Mouse (Mus musculus) lung, postnatal 4 days (tissue): ENCODE measurements around the gene Gm10073.
A peak's percentile ranks its signal among the peaks of the same experiment; 100 is the strongest.
"Not testable (repeated sequence)": the region's sequence is repeated elsewhere in the genome, so short reads cannot be mapped to it uniquely, and the experiment has no call there.

Experiments used
- DNase-seq, 2 experiments: peaks; one replicate each; pipeline ENCODE4 v3.0.0; 2021

Gm10073 gene

DNA sequence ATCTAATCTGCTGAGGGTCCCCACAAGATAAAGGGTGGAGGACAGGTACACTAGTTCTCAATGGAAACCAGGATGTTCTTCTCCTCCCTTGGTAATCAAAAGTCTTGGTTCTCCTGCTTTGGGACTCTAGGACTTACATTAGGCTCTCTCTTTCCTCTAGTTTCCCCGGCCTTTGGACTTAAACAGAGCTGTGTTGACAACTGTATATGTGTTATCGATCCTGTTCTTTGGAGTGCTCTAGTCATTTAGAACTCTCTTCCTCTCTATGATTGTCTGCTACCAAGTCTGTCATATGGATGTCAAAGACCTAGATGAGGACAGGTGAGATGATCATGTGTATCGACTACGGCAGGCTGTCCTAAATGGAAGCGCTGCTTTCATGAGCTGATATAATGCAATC lies 23.8 kb upstream of the Gm10073 start:
- no peak for DNase-seq

DNA sequence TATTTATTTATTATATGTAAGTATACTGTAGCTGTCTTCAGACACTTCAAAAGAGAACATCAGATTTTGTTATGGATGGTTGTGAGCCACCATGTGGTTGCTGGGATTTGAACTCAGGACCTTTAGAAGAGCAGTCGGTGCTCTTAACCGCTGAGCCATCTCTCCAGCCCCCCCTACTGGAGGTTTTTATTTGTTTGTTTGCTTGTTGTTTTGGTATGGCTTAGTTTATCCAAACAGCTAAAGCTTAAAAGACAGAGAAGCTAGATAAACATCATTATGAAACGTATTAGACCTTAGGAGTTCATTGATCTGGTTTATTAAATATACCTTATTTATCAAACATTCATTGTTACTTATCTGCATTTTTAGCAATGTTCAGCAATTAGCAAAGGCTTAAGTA lies 22.4 kb upstream of the Gm10073 start:
- not testable (repeated sequence) for DNase-seq

DNA sequence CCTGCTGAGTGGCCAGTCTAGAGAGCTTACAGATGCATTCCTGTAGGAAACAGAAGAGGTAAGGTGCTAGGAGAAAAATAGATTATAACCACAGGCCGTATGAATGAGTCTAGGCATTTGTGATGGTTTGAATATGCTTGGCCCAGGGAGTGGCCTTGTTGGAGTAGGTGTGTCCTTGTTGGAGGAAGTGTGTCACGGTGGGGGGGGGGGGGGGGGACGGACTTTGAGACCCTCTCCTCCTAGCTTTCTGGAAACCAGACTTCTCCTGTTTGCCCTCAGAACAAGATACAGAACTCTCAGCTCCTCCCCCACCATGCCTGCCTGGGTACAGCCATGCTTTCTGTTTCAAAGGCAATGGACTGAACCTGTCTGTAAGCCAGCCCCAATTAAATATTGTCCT lies 19.2 kb upstream of the Gm10073 start:
- no peak for DNase-seq

DNA sequence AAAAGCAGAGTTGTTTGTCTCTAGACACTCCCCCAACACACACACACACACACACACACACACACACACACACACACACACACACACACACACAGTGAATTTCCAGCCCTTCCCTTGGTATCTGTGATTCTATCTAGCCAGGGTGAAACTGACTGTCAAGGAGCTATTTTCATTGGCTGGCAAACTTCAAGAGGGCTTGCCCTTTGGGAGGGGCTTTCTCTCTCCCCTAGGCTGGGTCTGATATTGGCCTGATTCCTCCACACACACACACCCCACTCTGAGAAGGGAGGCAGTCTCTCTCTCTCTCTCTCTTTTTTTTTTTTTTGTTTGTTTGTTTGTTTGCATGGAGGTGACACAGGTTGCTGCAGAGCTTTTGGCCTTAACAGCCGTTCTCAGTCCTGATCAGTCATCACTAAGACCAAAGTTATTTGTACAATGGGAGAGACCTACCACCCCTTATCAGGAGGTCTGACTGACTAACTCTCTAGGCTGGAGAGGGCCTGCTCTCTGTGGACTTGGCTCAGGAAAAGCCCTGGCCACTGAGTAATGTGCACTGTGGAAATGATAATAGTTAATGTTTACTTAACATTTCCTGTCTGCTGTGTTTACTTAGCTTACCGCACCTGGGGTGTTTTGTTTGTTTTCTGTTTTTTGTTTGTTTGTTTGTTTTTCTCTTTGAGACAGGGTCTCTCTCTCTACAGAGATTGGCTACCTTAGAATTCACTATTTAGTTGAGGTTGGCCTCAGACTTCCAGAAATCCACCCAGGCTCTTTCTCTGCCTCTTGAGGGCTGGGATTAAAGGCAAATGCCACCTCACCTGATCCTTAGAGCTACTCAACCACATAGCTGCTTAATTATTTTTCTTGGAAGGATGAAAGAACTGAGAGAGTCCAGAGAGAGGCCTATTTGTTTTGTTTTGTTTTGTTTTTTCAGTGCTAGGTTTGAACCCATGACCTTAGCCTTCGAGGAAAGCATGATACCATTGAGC lies 15.5 kb upstream of the Gm10073 start:
- DNase-seq, result no peak

DNA sequence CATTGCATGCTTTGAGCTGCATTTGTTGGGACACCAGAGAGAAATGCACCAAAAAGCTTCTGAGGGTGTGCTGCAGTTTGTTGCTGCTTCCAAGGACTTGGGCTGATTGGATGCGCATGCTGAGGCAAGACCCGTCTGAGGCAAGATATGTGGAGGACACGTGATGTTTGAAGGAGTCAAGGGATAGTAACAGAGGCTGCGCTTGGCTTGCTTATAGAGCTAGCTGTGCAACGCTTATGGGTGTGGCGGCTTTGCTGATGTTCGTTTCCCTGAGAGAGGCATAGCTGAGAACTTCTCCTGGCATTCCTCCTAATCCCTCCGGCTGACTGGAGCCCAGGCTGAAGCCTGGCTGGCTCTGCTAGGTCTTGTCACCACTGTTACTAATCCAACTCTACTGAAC lies 13.6 kb upstream of the Gm10073 start:
- no peak for DNase-seq

DNA sequence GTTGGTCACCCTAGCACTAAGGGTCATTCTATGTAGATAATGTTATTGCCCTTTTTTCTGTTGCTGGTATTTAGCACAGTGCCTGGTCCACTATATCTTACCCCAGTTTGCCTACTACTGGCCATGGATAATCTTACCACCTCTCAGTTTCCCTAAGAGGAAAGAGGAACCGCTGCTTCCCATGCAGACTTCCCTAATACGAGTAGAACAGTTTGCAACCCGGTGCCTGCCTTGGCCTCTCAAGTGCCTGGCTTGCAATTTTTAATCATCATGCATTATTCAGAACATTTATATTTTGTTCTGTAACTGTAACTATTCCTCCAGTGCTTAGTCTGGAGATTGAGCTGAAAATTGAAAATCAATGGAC lies 12.4 kb upstream of the Gm10073 start:
- DNase-seq, result no peak

DNA sequence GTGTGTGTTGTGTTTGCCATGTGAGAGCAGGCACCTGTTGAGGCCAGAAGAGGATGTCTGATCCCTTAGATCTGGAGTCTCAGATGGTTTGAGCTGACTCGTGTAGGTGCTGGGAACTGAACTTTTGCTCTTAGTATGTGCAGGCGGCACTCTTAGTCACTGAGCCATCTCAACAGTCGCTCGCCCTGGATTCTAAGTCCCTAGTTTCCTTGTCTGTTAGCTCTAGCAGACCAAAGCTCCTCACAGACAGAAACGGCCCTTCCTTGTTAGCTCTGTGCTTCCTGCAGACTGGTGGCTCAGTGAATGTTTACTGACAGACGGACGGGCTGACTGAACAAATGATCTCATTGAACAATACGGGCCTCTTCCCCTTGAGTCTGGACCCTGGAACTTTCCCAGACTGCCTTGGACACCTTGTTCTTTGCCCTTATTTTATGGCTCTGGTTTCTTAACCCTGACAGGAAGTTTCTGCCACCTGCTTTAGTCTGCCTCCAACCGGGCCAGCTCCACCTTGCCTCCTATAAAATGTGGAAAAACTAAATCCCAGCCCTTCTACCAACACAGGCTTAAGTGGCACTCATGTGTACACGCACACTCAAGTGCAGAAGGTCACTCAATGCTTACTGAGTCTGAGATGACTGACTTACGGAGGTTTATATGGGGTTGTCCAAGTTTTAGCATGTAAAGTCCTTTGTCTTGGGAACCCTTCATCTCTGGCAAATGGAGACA lies 11.8 kb upstream of the Gm10073 start:
- DNase-seq, result peak; percentile 11 to 31

DNA sequence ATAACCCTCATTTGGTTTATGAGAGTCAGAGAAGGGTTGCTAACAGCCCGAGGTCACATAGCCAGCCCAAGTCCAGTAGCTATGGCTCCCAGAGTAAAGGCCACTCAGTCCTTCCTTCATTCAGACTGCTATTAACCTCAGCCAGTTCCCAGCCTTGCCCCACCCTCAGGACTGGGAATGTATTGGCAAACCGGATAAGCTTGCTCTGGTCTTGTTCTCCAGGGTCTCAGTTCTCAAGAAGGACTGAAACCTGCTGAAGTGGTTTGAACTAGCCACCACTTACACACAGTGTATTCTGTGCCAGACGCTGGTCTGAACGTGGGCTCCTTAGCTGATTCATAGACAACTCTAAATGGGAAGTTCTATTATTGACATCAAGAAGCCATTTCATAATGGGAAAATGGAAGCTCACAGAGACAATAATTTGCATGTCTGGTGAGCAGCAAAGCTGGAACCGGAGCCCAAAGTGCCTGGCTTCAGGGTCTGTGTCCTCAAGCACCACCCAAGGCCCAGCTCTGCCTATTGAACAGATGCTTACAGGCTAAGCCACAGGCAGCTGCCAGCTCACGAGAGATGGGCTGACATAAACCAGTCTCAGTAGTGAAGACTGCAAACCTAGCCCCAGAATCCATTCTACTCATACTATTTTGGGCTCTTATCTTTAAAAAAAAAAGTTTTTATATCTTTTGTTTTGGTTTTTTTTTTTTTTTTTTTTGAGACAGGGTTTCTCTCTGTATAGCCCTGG lies 8.3 kb upstream of the Gm10073 start:
- DNase-seq, result peak; percentile 39 to 54

DNA sequence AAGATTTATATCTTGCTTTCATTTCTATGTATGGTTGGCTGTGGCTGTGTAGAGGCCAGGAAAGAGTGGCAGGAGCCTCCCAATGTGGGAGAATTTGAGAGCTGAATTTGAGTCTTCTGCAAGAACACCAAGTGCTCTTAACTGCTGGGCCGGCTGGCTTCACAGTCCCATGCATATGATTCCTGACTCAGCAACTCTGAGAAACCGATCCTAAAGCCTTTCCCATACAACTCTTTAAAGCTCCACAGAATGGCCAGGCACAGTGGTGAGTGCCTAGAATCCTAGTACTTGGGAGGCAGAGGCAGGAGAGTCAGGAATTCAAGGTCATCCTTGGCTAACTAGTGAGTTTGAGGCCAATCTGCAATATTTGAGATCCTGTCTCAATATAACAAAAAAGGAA lies 6.2 kb upstream of the Gm10073 start:
- DNase-seq, result no peak

DNA sequence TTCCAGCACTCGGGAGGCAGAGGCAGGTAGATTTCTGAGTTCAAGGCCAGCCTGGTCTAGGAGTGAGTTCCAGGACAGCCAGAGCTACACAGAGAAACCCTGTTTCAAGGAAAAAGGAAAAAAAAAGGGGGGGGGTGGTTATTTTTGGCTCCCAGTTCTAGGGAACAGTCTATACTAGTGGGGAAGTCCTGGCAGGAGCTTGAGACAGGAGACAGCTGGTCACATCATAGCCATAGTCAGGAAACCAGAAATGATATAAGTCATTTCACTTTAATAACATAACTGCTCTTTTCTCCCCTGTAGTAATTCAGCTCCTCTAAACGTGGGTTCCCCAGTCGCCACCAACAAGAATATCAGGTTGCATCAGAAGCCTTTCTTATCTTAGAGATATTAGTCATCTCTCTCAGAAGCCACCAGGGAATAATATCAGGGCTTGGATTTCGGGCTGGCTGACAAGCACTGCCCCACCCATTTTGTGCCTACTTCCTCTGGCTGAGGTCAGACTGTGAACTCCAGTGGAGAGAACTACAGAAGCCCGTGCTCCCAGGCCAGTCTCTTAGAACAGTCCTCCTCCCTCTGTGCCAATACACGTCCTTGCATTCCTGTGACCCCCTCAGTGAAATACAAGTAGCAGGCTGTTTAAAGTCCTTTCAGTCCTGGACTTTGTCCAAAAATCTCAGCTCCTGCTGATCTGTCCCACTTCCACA lies 3.7 kb upstream of the Gm10073 start:
- DNase-seq, result peak; percentile 47 to 53

DNA sequence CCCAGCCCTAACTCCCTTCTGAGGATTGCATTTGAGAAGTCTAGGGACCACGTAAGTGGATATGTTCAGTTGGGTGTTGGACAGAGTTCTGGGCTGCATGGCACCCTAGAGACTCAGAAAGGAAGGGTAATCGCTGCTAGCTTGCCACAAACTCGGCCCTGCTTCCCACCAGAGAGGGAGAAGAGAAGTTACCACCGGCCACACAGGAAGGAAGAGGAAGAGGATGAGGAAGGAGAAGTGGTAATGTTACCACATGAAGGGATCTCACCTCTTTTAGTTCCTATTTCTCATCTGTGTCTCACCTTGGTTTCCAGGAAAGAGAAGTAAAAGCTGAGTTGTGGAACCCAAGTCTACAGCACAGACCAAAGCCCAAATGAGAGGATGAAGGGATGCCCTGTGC lies 1.0 kb upstream of the Gm10073 start:
- no peak for DNase-seq

DNA sequence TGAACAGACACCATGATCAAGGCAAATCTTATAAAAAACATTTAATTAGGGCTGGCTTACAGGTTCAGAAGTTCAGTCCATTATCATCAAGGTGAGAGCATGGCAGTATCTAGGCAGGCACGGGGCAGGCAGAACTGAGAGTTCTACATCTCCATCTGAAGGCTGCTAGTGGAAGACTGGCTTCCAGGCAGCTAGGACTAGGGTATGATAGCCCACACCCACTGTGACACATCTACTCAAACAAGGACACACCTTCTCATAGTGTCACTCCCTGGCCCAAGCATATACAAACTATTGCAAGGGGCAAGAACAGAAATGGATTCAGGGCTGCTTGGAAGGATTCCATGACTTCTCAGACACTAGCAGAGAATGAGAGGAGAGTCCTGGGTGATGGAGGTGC lies 1.1 kb downstream of the Gm10073 start:
- DNase-seq, result not testable (repeated sequence)

DNA sequence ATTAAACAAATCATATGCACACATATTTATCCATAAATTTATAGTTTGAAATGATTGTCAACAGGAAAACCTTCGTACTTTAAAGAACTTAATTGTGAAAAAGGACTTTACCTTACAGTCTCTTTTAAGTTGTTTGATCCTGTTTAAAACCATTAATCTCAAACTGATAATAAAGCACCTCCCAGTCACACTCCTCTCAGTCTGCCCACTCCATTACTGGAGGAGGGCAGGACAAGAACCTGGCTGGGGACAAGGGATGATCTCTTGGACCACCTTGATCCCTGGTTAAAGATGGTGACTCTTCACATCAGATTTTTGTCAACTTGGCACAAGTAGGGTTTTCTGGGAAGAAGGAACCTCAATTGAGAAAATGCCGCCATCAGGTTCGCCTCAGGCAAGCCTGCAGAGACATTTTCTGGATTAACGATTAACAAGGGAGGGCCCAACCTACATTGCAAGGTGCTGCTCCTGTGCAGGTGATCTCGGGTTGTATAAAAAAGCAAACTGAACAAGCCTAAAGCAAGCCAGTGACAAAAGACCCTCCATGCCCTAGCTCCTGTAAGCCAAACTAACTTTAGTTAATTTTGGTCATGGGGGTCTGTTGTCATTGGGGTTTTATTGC lies 1.6 kb downstream of the Gm10073 start:
- no peak for DNase-seq

DNA sequence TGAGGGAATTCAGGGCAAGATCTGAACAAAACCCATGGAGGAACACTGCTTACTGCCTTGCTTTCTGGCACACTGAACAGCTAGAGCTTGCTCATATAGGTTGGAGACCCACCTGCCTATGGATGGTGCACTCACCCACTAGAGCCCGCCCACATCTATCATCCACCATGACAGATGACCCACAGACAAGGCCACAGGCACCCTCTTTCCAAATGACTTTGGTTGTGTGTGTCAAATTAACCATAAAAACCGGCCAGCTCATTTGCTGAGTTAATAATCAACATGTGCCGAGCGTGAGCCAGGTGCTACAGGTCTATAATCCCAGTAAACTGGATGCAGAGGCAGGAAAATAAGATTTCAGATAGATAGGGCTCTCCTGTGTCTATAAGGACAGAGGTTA lies 2.9 kb downstream of the Gm10073 start:
- DNase-seq, result no peak

DNA sequence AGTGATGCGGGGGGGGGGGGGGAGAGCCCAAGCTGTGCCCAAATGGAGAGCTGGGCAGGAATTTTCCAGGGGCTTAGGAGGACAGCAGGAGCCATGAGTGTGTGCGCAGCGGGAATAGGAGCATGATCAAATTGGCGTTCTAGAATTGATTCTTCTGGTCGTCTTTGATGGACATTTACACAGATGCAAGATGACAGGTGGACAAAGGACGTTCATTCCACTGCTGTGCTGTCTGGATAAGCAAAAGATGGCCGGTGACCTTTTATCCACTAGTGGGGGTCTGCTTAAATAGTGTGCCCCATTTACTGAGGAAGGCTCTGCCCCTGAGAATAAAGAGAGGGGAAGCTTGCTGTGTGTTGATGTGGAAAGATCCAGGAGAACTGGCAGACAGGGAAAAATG lies 4.3 kb downstream of the Gm10073 start:
- DNase-seq, result no peak

DNA sequence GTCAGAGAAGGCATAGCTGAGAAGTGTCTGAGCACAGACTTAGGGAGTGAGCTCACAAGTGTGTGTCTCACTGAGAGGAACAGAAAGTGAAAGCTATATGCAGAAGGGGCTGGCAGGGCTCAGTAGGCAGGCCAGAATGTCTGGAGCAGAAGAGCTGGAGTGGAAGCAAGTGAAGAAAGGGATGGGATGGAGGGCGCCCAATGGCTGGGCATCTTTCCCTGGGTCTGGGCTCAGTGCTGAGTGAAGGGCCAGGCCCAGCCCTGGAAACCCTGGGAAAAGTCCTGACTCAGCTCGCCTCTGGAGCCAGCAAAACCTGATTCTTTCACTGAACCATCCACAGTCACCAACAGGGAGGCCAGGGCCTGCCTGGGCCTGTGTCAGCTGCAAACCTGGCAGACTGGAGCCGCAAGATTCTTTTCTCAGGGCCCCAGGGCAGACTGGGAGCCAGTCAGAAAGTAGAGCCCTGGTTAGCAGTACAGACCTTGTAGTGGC lies 9.5 kb downstream of the Gm10073 start:
- DNase-seq, result peak; percentile 21 to 44

DNA sequence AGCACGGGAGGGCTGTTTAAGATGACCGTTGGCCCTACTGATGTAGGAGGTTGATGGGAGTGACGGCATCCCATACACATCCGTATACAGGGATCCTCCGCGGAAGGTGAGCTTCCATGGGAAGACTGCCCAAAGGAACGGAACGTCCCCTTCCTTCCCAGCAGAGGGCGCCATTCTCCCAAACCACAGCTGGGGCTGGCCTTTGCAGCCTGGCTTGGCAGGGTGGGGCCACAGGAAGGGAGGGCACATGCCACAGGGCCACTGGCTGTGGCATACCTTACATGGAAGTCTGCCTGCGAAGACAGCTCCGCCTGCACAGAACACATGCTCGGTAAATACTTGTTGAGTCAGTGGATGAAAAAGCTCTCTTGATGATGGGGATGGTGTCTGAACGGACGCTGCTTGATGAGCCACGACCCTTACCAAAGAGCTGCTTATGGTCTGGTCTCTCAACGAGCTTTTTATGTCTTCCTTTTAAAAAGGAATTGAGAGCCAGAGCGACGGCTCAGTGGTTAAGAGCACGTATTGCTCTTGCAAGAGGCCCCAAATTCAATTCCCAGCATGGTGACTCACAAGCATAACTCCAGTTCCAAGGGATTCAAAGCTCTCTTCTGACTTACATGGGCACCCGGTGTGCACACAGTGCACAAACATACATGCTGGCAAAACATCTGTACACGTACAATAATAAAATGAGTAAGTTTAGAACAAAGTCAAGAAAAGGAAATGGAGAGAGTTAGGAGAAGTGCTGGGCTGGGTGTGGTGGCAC lies 12.0 kb downstream of the Gm10073 start:
- peak; percentile 87 to 88 for DNase-seq

DNA sequence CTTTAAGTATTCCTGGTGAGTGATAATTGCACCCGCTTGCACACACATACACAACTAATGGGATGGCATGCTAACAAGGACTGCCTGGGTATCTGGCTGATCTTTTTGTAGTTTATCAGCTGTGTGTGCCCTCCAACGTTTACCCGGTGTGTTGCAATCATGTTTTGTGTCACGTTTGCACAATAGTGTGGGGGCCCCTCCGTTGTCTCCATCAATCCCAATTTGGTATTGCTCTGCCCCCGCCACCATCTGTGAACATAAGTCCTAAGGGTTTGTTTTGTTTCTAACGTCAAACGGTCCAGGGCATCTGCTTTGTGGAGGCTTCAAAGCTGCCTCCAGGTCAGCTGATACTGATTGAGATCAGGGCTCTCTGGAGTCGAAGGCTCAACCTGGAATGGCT lies 13.4 kb downstream of the Gm10073 start:
- no peak for DNase-seq

DNA sequence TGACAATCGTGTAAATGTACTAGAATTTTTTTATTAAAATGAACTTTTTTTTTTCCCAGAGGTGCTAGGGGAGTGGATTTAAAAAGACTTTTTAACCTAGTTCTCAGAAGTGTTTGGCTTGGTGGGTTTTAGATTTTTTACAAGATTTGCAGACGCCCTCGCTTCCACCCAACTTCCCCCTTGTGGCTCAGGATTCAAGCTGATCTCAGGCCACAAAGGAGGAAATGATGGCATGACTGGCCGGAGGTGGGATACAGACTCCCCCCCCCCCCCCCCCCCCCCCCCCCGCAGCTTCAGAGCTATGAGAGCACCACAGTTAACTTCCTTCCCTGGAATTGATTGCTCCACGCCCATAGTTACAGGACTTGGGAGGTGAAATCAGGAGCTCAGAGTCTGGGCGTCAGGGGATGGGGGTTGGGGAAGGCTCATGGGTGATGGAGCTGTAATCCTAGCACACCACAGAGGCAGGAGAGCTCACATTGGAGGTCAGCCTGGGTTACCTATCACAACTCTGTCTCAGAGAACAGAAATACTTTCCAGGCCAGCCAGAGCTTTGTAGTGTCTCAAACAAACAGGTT lies 17.1 kb downstream of the Gm10073 start:
- no peak for DNase-seq

DNA sequence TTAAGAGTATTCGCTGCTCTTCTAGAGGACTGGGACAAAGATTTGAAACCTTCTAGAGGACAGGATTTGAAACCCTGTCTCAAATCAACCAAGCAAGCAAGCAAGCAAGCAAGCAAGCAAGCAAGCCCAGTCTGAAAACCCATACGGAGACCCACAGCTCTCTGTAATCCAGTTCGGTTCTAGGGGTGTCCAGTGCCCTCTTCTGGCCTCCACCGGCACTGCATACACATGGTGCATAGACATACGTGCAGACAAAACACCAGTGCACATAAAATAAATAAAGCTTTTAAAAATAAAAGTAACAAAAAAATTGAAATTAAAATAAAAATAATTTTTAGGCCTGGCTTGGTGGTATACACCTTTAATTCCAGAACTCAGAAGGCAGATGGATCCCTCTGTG lies 19.2 kb downstream of the Gm10073 start:
- DNase-seq, result no peak

DNA sequence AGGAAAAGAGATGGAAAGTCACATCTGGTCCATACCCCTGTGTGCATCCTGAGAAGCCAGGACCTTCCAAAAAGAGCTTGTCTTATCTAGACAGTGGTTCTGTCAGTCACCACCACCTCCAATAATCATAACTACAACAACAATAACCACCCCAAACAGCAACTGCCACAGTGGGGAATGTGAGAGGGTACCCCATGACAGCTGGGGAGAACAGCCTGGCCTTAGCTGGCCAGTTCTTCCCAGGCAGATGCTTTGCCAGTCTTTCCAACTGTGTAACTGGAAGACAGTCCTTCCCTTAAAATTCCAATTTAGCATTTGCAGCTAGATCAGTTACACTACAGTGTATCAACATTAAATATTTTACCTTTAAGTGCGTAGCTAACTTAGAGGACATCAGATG lies 22.4 kb downstream of the Gm10073 start:
- no peak for DNase-seq
